Mouse (Mus musculus) cerebellum, adult 8-10 months (tissue): ENCODE measurements around the gene Igf2.
A peak's percentile ranks its signal among the peaks of the same experiment; 100 is the strongest.

ENCODE experiments used
- DNase-seq: peaks from one replicate; pipeline ENCODE4 v3.0.0; 2022

Gene Igf2

DNA sequence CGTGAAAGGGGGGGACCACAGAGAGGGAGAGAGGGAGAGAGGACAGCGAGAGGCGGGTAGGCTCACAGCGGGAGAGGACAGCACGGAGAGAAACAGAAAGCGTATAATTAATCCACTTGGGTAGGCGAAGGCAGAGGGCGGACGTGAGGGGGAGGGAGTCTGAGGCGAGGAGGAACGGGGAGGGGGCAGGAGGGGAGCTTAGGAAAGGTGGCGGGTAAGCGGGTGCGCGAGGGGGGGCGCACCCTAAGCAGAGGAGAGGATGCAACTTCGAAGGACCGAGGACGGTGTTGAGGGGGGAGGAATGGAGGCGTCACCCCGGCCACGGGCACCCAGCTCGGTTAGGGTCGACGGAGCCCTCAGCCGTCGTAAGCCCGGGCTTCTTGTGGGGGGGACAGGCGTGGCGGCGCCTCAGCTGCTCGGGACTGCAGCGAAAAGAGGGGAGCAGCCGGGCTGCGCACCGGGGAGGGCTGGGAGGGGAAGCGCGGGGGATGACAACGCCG lies 7.9 kb downstream of the Igf2 start:
- DNase-seq, result no peak

DNA sequence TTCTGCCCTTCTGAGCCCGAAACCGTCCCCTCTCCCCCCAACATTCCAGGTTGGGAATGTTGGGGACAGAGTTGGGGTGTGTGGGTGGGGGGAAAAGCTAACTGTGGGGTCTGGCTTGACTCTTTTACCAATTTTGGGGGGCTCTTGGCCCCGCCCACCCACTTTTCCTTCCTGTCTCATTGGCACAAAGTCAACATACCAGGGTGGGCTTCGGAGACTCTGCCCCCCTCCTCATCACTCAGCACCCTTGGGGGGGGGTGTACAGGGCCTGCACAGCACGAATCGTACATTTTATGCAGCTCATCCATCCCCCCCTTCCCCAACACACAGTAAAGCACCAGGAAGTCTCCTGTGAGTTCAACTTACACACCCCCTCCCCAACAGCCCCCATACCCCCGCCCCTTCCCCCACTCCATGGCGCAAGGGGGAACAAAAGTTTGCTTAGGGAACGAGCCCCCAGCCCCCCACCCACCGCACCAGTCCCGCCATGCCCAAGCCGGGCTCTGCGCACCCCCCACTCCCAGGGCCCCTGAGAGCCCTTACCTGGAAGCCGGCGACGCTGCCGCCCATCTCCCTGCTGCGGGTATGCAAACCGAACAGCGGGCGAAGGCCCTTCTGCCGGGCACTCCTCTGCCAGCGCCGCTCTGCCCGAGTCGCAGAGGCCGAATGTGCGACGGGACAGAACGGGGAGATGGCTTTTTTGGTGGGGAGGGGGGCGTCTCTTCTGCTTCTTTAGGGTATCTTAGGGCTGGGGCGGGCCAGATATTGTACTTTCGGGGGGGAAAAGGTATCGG lies 8.6 kb downstream of the Igf2 start:
- DNase-seq, result no peak

DNA sequence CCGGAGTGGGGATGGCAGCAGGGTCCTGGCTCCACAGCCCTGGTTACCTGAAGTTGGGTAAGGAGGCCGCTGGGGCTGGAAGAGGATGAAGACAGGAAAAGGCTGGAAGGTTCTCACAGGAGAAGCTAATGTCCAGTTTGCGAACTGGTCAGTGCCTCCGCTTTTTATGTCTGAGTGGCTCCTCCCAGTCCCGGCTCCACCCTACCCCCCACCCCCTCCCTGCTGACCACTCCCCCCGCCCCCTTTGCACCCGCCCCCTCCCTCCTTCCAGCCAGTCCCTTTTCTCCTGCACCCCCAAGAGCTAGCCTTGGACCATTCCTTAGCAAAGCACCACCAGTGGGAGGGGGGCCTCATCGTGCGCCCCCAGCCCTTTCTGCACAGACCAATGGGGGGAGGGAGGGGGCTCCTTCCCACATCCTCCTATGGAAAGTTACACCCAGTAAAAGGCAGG lies 9.2 kb downstream of the Igf2 start:
- no peak for DNase-seq

DNA sequence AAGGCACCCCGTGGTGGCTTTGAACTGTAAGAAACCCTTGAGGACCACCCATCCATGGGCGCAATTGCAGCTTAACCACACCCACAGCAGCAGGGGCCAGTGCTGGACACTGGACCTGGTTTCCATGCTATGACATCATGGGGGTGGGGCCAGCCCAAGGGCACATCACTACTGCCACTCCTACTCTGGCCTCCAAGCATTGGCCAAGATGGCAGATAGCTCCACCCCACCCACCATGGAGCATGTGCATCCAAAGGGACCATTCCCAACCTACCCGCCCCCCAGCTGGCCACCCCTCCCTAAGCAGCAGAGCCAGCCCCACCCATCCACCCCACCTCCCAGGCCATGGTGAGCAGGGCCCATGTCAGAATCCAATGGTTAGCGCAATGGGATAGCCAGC lies 10.6 kb downstream of the Igf2 start:
- DNase-seq, result no peak

DNA sequence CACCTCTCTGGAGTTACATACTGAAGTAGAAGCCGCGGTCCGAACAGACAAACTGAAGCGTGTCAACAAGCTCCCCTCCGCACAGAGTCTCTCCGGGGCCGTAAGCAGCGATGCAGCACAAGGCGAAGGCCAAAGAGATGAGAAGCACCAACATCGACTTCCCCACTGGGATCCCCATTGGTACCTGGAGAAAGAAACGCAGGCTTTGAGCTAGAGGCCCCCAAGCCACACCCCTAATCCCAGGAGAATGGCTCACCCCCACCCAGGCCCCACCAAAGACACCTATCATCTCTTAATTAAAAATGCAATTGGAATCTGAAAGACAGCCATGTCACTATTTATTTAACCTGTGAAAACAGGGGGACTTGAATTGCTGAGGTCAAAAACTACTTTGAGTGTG lies 11.0 kb downstream of the Igf2 start:
- no peak for DNase-seq

DNA sequence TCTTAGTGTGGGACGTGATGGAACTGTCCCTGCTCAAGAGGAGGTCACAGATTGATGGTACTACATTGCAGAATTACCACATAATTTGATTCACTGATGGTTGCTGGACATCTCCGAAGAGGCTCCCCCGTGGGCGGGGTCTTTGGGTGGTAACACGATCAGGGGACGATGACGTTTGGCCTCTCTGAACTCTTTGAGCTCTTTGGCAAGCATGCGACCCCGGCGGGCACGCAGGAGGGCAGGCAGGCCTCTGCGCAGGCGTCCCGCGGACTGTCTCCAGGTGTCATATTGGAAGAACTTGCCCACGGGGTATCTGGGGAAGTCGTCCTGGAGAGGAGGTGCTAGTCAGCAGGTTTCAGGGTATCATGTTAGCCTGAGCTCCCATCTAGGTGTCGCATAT lies 12.9 kb downstream of the Igf2 start:
- no peak for DNase-seq

DNA sequence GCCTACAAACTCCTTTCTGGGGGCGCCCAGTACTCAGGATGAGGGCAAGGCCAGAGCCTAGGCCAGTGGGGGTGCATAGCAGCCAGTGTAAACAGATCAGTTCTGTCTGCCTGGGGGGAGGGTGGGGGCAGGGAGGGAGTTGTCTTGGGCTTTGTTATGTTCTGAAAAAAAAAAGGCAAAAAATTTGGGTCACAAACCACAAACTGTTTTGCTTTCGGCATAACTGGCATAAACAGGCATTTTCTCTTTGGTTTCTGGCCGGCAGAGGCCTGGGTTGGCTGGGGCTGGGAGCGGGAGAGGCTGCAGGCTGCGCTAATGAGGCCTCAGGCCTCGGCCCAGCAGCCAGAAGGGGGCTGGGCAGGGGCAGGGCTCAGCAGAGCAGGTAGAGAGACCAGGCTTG lies 19.9 kb downstream of the Igf2 start:
- no peak for DNase-seq

DNA sequence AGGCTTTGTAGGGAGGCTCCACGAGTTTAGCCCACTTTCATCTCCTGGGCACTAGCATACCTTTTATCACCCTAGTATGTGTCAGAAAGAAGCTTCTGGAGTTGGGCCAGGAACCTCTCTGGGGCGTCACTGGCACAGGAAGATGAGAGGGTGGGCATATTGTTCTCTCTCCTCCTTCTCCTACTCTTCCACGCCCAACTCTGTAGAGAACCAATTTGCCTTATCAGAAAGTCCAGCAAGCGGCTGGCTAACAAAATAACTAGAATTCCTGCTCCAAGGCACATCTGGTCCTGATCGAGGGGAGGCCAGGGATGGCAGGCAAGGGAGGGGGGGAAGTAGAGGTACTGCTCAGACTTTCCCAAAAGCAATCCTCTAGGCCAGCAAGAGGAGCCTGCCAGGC lies 21.6 kb downstream of the Igf2 start:
- DNase-seq, result no peak

DNA sequence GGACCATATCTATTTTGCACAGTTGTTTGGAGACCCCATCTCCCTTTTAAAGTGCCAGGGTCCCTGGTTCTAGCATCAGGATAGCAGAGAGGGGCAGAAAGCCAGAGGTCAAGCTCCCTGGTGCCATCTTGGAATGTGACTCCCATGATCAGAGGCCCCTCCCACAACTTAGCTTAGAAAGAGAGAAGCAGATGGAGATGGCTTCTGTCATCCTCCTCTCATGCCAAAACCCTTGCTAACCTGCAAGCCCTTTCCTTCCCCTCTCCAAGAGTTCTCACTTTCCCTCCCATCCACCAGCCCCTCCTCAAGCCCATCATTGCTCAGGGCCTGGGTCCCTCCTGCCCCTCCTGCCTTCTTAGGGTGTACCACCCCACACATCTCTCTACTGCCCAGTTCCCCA lies 30.4 kb downstream of the Igf2 start:
- peak; percentile 10 for DNase-seq

DNA sequence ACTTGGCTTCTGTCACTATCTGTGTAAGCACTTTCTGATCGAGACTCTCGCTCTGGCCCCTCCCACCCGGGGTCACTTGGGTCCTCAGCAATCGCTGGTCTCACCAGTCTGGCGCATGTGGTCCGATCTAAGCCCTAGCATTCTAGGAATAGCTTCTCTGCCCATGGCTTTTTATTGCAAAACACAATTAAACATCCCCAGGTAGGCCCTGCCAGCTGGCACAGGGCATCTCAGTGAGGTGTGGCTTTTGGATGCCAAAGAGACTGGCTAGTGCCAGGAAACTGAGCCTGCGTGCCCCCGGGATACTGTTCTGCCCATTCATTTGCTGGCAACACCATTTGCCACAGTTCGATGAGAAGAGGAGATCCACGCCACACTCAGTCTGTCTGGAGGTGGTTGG lies 35.9 kb downstream of the Igf2 start:
- DNase-seq, result peak; percentile 63

DNA sequence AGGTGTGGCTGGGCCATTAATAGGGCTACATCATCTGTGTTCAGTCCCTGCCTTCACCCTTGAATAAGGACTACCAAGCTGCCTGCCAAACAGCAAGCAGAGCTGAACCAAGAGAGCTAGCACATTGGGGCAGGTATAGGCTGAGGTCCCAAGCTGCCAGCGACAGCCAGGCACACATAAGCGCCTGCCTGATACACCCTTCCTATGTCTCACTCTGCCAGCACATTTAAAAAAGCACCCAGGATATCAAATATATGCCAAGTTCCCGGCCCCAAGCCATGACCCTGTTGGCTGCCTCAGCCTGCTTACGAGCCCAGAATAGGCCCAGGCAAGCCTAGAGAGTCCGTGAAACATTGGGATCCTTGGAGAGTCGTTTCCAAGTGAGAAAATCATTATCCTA lies 36.8 kb downstream of the Igf2 start:
- DNase-seq, result no peak

DNA sequence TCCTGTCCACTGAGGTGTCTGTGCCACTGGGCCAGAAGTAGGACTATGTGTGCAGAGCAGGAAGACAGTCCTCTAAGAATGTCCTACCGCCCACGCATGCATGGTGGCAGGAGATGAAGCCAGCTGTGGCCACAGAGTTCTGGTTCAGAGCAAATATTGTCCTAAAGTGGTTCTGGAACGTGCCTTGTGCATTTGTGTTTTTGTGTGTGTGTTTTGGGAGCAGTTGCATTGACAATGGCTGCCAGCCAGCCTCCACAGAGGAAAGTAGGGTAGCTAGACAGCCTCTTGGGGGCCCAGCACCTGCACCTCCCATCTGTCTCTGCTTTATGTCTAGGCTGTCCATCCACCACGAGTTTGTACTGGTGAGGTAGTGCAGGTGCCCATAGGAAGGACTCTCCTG lies 44.4 kb downstream of the Igf2 start:
- DNase-seq, result no peak

DNA sequence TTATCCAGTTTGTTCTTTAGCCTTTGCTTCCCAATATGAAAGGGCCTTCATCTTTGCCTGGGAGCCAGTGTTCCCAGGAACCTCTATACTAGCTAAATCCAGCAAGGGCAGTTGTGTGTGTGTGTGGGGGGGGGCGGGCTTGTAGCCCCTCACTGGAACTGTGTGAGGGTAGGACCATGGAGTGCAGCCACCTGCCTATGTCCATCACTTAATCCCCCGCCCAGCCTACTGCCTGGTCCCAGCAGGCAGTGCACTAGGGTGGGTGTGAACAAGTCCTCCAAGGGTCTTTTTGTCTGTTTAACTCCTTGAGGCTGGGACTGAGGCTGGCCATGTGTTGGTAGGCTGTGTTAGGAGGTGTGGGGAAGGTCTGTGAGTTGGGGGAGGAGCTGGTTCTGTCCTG lies 53.5 kb downstream of the Igf2 start:
- no peak for DNase-seq

DNA sequence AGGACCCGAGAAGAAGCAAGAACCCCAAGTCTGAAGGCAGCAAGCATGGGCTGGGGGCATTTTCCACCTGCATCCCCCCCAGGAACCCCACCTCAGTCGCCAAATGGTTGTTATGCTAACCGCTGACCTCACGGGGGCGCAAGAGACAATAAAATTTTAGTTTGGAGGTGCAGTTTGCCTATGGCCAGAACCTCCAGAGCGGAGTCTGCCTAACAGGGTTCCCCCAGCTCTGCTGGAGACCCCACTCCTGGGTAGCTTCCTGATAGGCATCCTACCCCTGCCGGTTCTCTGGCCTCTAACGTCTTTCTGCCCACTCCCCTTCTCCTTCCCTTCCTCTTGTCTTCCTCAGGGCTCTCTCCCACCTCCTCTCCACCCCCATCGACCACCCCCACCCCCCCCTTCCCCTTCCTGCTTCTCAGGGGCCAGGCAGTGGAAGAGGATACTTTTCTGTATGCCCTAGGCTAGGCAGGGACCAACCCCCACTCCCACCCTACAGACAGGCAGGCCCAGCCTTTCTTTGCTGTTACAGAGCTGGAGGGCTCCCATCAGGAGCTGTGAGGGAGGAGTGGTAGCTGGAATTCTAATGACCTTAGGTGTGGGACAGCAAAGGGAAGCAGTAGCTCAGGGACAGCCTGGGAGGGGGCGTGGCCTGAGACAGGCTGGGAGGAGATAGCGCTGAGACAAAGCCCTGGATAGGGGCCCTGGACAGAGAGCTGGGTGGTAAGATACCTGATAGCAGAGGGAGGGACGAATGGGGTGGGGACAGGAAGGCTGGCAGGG lies 55.8 kb downstream of the Igf2 start:
- DNase-seq, result peak; percentile 59

DNA sequence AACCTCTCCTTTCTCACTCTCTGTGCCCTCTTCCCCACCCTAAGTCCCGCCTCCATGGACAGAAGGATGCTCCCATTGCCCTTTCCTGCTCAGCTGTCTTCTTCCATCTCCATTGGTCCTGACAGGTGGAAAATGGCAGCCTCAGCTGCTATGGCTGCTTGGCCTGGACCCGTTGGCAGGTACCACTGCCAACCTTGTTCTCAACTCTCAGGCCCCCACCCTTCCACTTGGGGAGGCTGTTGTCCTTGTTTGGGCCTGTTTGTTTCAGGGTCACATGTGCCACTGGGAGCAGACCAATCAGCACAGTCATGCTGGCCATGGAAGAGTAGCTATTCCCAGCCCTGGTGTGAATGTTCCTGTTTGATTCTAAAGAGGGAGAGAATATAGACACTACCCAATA lies 65.7 kb downstream of the Igf2 start:
- no peak for DNase-seq
